Mouse (Mus musculus) lung, postnatal 4 days (tissue): ENCODE results near the gene Nfib.

ENCODE experiments used
- DNase-seq, 2 experiments: peaks; one replicate each; pipeline ENCODE4 v3.0.0; 2021

The Nfib gene

GRCm38 (mm10) chr4:82494829-82495228 lies 210.7 kb downstream of the Nfib start:
- DNase-seq = peak in 1 of 2 experiments; percentile 20

GRCm38 (mm10) chr4:82494424-82494823 lies 211.1 kb downstream of the Nfib start:
- DNase-seq = no peak

GRCm38 (mm10) chr4:82493865-82494264 lies 211.7 kb downstream of the Nfib start:
- no peak for DNase-seq

GRCm38 (mm10) chr4:82493363-82493762 lies 212.2 kb downstream of the Nfib start:
- DNase-seq = no peak

- DNase-seq = no peak
Observed at GRCm38 (mm10) chr4:82492737-82493136, 212.8 kb downstream of the Nfib start.

GRCm38 (mm10) chr4:82489939-82490338 lies 215.6 kb downstream of the Nfib start:
- DNase-seq = peak in 1 of 2 experiments; percentile 17

- no peak for DNase-seq
Observed at GRCm38 (mm10) chr4:82485910-82486309, 219.6 kb downstream of the Nfib start.

- DNase-seq = no peak
Observed at GRCm38 (mm10) chr4:82483871-82484270, 221.7 kb downstream of the Nfib start.

GRCm38 (mm10) chr4:82483298-82483697 lies 222.3 kb downstream of the Nfib start:
- DNase-seq = no peak

- no peak for DNase-seq
Observed at GRCm38 (mm10) chr4:82480635-82481034, 224.9 kb downstream of the Nfib start.

GRCm38 (mm10) chr4:82479394-82479793 lies 226.2 kb downstream of the Nfib start:
- no peak for DNase-seq

GRCm38 (mm10) chr4:82477742-82478141 lies 227.8 kb downstream of the Nfib start:
- no peak for DNase-seq

GRCm38 (mm10) chr4:82476411-82476810 lies 229.1 kb downstream of the Nfib start:
- DNase-seq = no peak

GRCm38 (mm10) chr4:82474334-82474733 lies 231.2 kb downstream of the Nfib start:
- no peak for DNase-seq

- no peak for DNase-seq
Observed at GRCm38 (mm10) chr4:82470938-82471320, 234.6 kb downstream of the Nfib start.

- no peak for DNase-seq
Observed at GRCm38 (mm10) chr4:82470212-82470937, 235.2 kb downstream of the Nfib start.

- no peak for DNase-seq
Observed at GRCm38 (mm10) chr4:82468944-82469343, 236.6 kb downstream of the Nfib start.

- DNase-seq = peak; percentile 60 to 78
Observed at GRCm38 (mm10) chr4:82466717-82467116, 238.8 kb downstream of the Nfib start.

- DNase-seq = peak in 1 of 2 experiments; percentile 38
Observed at GRCm38 (mm10) chr4:82466144-82466543, 239.4 kb downstream of the Nfib start.

- DNase-seq = peak; percentile 66 to 80
Observed at GRCm38 (mm10) chr4:82464051-82464632, 241.4 kb downstream of the Nfib start.

- DNase-seq = no peak
Observed at GRCm38 (mm10) chr4:82463189-82463715, 242.3 kb downstream of the Nfib start.

GRCm38 (mm10) chr4:82461676-82462075 lies 243.9 kb downstream of the Nfib start:
- DNase-seq = no peak

GRCm38 (mm10) chr4:82458895-82459294 lies 246.7 kb downstream of the Nfib start:
- DNase-seq = no peak

GRCm38 (mm10) chr4:82456908-82457307 lies 248.6 kb downstream of the Nfib start:
- DNase-seq = no peak
